Mouse (Mus musculus): ENCODE measurements around the gene Tuba4a.

The Tuba4a gene

DNA sequence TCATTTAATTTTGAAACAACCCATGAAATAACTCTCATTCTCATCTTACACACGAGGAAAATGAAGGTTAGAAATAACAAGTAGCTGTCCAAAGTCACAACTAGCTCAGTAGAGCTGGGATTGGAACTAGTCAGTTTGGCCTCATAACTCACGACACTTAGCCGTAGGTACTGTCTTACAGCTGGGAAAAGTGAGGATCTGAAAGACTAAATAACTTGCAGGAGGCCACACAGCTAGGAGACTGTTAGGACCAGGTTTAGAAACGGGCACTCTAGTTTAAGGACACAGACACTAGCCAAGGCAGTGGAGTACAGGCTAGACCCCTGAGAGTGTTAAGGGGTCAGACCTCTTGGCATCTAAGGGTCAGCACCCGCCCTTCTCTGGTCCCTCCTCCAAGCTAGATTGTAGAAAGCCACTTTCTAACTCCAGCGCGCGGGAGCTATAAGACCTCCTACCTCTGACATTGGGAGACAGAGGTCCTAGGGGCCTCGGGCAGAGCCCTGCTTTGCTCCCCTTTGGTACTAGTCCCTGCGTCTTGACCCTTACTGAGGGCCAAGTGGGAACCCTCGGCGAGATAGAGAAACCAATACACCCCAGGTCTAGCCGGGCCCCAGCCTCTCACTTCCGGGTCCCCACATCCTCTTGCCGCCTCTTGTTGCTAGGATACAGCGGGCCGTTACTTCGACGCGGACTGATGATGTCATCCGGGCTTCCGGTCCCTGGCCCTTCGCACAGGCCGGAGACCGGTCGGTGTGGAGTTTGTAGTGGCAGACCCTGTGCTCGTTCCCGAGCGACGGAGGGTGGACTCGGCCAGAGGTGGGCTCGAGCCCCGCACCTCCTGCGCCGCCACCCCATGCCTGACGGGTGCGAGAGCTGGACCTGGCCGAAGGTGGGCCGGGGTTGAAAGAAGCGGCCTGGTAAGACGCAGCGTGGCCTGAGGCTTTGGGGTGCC is 9.3 kb downstream of the Tuba4a start, which contains the start of the genes Glb1l and Stk16:
Gene Glb1l (minus strand): TSS at position 678 of the 952 bp plus-strand sequence.
Gene Stk16 (plus strand): TSS at position 703 of the 952 bp plus-strand sequence.
- peak; percentile 100 for DNase-seq

GRCm38 (mm10) chr1:75208967-75209678 is 10.5 kb downstream of the Tuba4a start:
- peak; percentile 96 for DNase-seq

- no peak for DNase-seq
These were observed 18.4 kb downstream of the Tuba4a start for GRCm38 (mm10) chr1:75201236-75201635.

GRCm38 (mm10) chr1:75192452-75192851 is 27.2 kb downstream of the Tuba4a start:
- peak; percentile 96 for DNase-seq

DNA sequence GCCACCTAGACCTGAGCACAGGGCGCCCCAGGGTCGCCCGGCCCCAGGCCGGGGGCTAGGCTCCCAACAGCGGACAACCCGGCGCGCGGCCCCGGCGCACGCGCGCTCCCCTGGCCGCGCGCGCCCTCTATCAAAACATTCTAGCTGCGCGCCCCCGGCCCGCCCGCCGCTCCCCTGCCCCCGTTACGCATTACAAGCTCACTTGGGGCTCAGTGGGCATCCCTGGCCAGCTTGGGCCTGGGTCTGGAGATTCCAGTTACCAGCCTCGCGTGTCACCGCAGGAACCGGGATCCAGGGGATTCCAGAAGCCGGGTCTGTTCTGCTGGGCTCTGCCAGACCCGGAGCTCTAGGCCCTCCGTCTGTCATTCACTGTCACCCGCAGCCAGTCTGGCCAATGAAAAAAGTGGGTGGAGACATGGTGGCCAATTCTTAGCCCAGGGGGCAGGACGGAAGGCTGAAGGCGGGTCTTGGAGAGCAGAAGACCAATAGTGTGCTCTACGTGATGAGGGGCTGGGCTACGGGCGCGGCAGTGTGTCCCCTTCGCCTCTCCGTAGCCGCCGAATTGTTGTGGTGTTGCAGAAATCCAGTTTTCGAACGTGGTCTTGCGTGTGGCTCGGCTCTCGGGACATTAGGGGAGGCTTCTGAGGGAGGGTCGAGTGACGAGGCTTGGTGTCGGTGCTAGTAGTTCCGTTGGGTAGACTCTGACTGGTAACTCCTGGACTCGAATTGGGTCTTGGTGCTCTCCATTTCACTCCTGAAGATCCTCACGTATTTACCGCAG is 27.9 kb downstream of the Tuba4a start, which contains the start of the genes Ankzf1 and Atg9a:
Gene Ankzf1 (plus strand): TSS at position 530 of the 781 bp plus-strand sequence.
Gene Atg9a (minus strand): TSS at position 575 of the 781 bp plus-strand sequence.
- DNase-seq = peak; percentile 100

GRCm38 (mm10) chr1:75191258-75191621 is 28.4 kb downstream of the Tuba4a start:
- DNase-seq = no peak

DNA sequence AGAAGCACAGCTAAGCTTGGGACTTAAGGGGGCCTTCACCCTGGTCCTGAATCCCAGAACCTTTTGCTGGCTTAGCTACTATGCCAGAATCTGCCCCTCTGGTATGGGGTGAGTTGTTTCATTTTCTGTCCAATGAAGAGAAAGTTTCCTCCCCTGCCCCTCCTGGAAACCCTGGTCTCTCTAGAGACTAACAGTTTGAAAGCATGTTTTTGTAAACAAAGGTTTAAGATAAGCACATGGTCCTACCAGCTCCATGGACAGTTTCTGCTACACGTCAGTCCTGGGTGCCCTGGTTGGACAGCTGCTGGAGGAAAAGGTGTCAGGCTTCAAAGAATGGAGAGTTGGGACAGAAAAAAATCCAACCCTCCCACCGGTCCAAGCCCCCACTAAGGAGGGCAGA is 29.1 kb downstream of the Tuba4a start:
- DNase-seq = peak; percentile 89

DNA sequence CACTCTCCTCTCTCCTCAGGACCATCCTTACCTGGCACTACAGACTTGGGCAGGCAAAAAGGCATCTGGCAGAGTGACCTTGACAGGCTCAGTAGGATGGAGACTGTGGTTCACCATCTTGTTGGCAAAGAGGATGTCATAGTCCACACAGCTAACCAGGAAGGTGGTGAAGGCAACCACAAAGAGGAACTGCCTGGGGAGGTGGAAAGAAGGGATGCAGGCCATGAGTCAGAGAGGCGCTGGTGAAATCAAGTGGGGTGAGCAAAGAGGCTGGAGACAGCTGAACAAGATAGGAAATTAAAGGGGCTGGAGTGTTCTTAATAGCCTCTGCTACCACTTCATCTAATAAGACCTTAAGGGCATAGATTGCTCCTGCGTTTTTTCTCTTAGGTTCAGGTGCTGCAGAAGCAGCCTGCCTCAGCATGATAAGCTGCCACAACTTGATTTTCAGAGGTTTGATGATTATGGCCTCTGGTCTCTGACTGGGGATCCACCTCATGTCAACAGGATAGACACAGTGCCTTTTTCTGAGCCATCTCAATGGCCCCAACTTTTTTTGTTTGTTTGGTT is 31.7 kb downstream of the Tuba4a start:
- DNase-seq = no peak

- DNase-seq = no peak
These were observed 32.5 kb downstream of the Tuba4a start for GRCm38 (mm10) chr1:75187126-75187525.

GRCm38 (mm10) chr1:75185495-75185894 is 34.2 kb downstream of the Tuba4a start:
- no peak for DNase-seq

DNA sequence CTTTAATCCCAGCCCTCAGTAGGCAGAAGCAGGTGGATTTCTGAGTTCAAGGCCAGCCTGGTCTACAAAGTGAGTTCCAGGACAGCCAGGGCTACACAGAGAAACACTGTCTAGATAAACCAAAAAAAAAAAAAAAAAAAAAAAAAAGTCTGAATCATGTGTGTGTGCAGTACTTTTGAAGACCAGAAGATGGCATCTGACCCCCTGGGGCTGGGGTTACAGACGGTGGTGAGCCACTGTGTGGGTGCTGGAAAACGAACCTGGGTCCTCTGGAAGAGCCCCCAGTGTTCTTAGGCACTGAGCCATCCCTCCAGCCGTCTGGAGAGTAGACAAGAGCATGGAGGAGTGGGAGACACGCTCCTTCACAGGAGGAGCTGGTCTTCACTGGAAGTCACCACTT is 37.5 kb downstream of the Tuba4a start:
- no peak for DNase-seq

GRCm38 (mm10) chr1:75181377-75181870 is 38.2 kb downstream of the Tuba4a start:
- peak; percentile 90 for DNase-seq

- DNase-seq = no peak
These were observed 38.9 kb downstream of the Tuba4a start for GRCm38 (mm10) chr1:75180741-75181140.

- DNase-seq = peak; percentile 99
These were observed 39.5 kb downstream of the Tuba4a start, which contains the start of gene Abcb6 for GRCm38 (mm10) chr1:75180105-75180590. Abcb6 (minus strand) TSS chr1:75180392.

- DNase-seq = no peak
These were observed 40.1 kb downstream of the Tuba4a start for GRCm38 (mm10) chr1:75179334-75180104.

GRCm38 (mm10) chr1:75168472-75169464 is 50.9 kb downstream of the Tuba4a start, which contains the start of gene Zfand2b:
Zfand2b (plus strand) TSS chr1:75168646.
- peak; percentile 100 for DNase-seq

DNA sequence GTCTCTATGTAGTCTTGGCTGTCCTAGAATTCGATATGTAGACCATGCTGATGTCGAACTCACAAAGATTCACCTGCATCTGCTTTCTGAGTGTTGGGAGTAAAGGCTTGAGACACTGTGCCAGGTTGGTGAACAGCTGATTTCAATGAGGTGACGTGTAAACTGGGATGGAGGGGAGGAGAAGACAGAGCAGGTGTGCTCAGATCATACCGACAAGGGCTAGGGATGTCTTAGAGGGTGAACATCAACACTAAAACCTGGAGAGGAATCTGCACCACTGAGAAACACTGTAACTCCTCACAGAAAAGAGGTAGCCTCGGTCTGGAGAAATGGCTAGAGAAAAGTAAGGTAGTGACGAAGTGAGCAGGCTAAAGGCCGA is 51.6 kb downstream of the Tuba4a start:
- peak; percentile 90 for DNase-seq
